Mouse (Mus musculus) liver, adult 2 months (tissue): ENCODE measurements at regions not wholly inside any gene's neighbourhood (a gene's known extent, or its start where the extent isn't known, plus 50 kb on each side); places are given as distances from the start of the nearest gene placed in this dataset.

Experiments
- CTCF ChIP-seq: fragments of 200-500 bp; IDR thresholded peaks from 2 replicates; pipeline ENCODE4 v1.5.1; 2011; ENCODE audit warnings: low read depth, low read length, control low read depth
- POLR2A ChIP-seq: fragments of 200-500 bp; IDR thresholded peaks from 2 replicates; pipeline ENCODE4 v1.6.1; 2011; ENCODE audit warnings: low read length, control low read depth; ENCODE audit not compliant: insufficient read depth; ENCODE audit errors: extremely low read depth

DNA sequence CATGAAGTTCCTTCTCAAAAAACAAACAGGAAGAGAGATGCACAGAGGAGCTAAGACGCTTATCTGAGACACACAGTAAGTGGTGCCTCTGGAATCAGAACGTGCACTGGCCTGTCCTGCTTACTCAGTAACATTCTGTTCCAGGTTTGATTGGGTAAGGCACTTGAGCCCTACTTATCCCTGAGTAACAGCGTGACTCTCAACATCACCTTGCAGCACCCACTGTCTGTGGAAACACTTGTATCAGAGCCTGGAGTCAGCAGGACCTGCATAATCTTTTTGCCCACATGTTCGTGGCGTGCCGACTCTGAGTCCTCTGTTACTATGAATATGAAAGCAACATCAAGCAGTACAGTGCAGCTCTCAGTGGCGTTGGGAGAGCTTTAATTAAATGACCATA, 76.4 kb upstream of the Serbp1 start:
- no peak for TF ChIP-seq POLR2A
- TF ChIP-seq CTCF = no peak
